Mouse (Mus musculus) CH12.LX (cell line): Measurements from ENCODE around the gene Tpr. TPM values are rescaled to one million over a fixed set of nuclear protein-coding genes. Genes with fewer than 3 reads are reported as not detected.

Experiments
- DNase-seq: peaks from one replicate; pipeline ENCODE4 v3.0.0-alpha.2; 2013; ENCODE audit errors: extremely low read depth
- H3K27ac ChIP-seq: 2 replicates; pipeline ENCODE4 v1.5.1; 2012; ENCODE audit warnings: low read depth, mild to moderate bottlenecking, control low read depth, moderate library complexity; ENCODE audit not compliant: insufficient read depth
- H3K27me3 ChIP-seq: replicated peaks from 2 replicates; pipeline ENCODE3; 2012; ENCODE audit warnings: inconsistent platforms
- H3K36me3 ChIP-seq, 2 experiments: replicated peaks in 1 of 2; 2 replicates each; pipeline versions ENCODE3 to v1.6.1; 2012; ENCODE audit warnings: inconsistent platforms in 1 of 2, low read length in 1 of 2, mild to moderate bottlenecking in 1 of 2, mixed read lengths in 1 of 2, moderate library complexity in 1 of 2; ENCODE audit not compliant: control insufficient read depth in 1 of 2, insufficient read depth in 1 of 2
- H3K4me1 ChIP-seq, 2 experiments: 2 replicates each; pipeline ENCODE4 v1.6.1; 2012; ENCODE audit warnings: inconsistent platforms in 1 of 2, moderate library complexity in 1 of 2; ENCODE audit not compliant: insufficient read depth in 2 of 2, control insufficient read depth in 1 of 2
- H3K4me2 ChIP-seq: 2 replicates; pipeline ENCODE4 v1.6.1; 2012; ENCODE audit warnings: low read depth, mild to moderate bottlenecking, control low read depth; ENCODE audit not compliant: poor library complexity, insufficient read depth, severe bottlenecking
- H3K4me3 ChIP-seq, 3 experiments: fragments of 150-350 bp in 1 of 3; sonication (generic) in 1 of 3; replicated peaks in 1 of 3; 2 replicates each; pipeline versions ENCODE3 to v1.5.1; 2011 to 2012; ENCODE audit warnings: low read depth in 2 of 3, low read length in 2 of 3, mild to moderate bottlenecking in 2 of 3, moderate library complexity in 2 of 3, control low read depth in 1 of 3, improper control_type of control experiment in 1 of 3, inconsistent platforms in 1 of 3, mixed read lengths in 1 of 3; ENCODE audit not compliant: poor library complexity in 1 of 3
- H3K79me2 ChIP-seq: replicated peaks from 2 replicates; pipeline ENCODE4 v1.6.1; 2012; ENCODE audit warnings: mild to moderate bottlenecking, moderate library complexity; ENCODE audit not compliant: control insufficient read depth, poor library complexity, insufficient read depth, severe bottlenecking; ENCODE audit errors: extremely low read depth
- H3K9ac ChIP-seq: 2 replicates; pipeline ENCODE4 v1.6.1; 2012; ENCODE audit warnings: low read depth, mild to moderate bottlenecking, control low read depth, moderate library complexity; ENCODE audit not compliant: insufficient read depth
- H3K9me3 ChIP-seq: replicated peaks from 2 replicates; pipeline ENCODE3; 2012; ENCODE audit warnings: low read length, inconsistent platforms, mixed read lengths
- CHD2 ChIP-seq: IDR thresholded peaks from 2 replicates; pipeline ENCODE4 v1.6.1; 2011; ENCODE audit warnings: low read length, improper control_type of control experiment
- CTCF ChIP-seq, 2 experiments: IDR thresholded peaks in 1 of 2; conservative IDR thresholded peaks in 1 of 2; 2 replicates each; pipeline ENCODE4 v1.5.1; 2011 to 2012; ENCODE audit warnings: low read depth in 2 of 2, low read length in 2 of 2, improper control_type of control experiment in 1 of 2, inconsistent platforms in 1 of 2, mild to moderate bottlenecking in 1 of 2, moderate library complexity in 1 of 2
- ELF1 ChIP-seq: IDR thresholded peaks from 2 replicates; pipeline ENCODE4 v1.6.1; 2014; ENCODE audit warnings: low read depth, mild to moderate bottlenecking, inconsistent platforms, low read length, improper control_type of control experiment
- ETS1 ChIP-seq: conservative IDR thresholded peaks from 2 replicates; pipeline ENCODE4 v1.6.1; 2012; ENCODE audit warnings: low read depth, mild to moderate bottlenecking, inconsistent platforms, low read length, improper control_type of control experiment, moderate library complexity
- MAZ ChIP-seq: IDR thresholded peaks from 2 replicates; pipeline ENCODE4 v1.6.1; 2012; ENCODE audit warnings: low read depth, mild to moderate bottlenecking, inconsistent platforms, low read length, improper control_type of control experiment, moderate library complexity
- MXI1 ChIP-seq: IDR thresholded peaks from 2 replicates; pipeline ENCODE4 v1.6.1; 2011; ENCODE audit warnings: mild to moderate bottlenecking, low read depth, low read length, improper control_type of control experiment
- PAX5 ChIP-seq: IDR thresholded peaks from 2 replicates; pipeline ENCODE4 v1.6.1; 2012; ENCODE audit warnings: low read length, inconsistent platforms, mixed read lengths
- RCOR1 ChIP-seq: conservative IDR thresholded peaks from 2 replicates; pipeline ENCODE4 v1.6.1; 2012; ENCODE audit warnings: low read depth, mild to moderate bottlenecking, inconsistent platforms, low read length, improper control_type of control experiment
- TCF12 ChIP-seq: IDR thresholded peaks from 2 replicates; pipeline ENCODE4 v1.6.1; 2014; ENCODE audit warnings: low read depth, mild to moderate bottlenecking, inconsistent platforms, low read length, improper control_type of control experiment
- UBTF ChIP-seq: IDR thresholded peaks from 2 replicates; pipeline ENCODE4 v1.6.1; 2012; ENCODE audit warnings: low read depth, mild to moderate bottlenecking, inconsistent platforms, low read length, improper control_type of control experiment, moderate library complexity
- USF2 ChIP-seq: conservative IDR thresholded peaks from 2 replicates; pipeline ENCODE4 v1.6.1; 2011; ENCODE audit warnings: low read depth, low read length, improper control_type of control experiment
- ZC3H11A ChIP-seq: IDR thresholded peaks from 2 replicates; pipeline ENCODE4 v1.6.1; 2012; ENCODE audit warnings: low read depth, mild to moderate bottlenecking, inconsistent platforms, low read length, improper control_type of control experiment
- ZKSCAN1 ChIP-seq: IDR thresholded peaks from 2 replicates; pipeline ENCODE4 v1.6.1; 2012; ENCODE audit warnings: low read depth, inconsistent platforms, low read length, improper control_type of control experiment, borderline replicate concordance
- ZMIZ1 ChIP-seq: IDR thresholded peaks from 2 replicates; pipeline ENCODE4 v1.6.1; 2012; ENCODE audit warnings: low read depth, mild to moderate bottlenecking, inconsistent platforms, low read length, improper control_type of control experiment
- ZNF384 ChIP-seq: IDR thresholded peaks from 2 replicates; pipeline ENCODE4 v1.6.1; 2012; ENCODE audit warnings: low read depth, low read length, improper control_type of control experiment, inconsistent platforms
- dilution Hi-C: fragments of 300-500 bp; cut with MboI; formaldehyde crosslinking; loops from 2 replicates; pipeline ENCODE4 v1.14.3; 2020; ENCODE audit warnings: low sequenced_read_pairs; ENCODE audit not compliant: extremely low pct_unique_long_range_greater_than_20kb, extremely low pct_ligation_motif_present
- in situ Hi-C: fragments of 300-500 bp; cut with MboI; formaldehyde crosslinking; loops from 3 replicates; pipeline ENCODE4 v1.14.3; 2019; ENCODE audit warnings: low sequenced_read_pairs, low pct_ligation_motif_present, low pct_unique_long_range_greater_than_20kb, mixed read lengths
- polyA plus RNA-seq: library from polyadenylated mRNA; unstranded; fragments of >175 nt; gene quantifications from 2 replicates; pipeline ENCODE4 v1.2.1, GENCODE M21; 2012; ENCODE audit warnings: low read depth; ENCODE audit not compliant: insufficient read length
- total RNA-seq, 2 experiments: library from RNA; depleted of rRNA; stranded (reverse); fragments of 300-350 nt in 1 of 2; fragments of >200 nt in 1 of 2; gene quantifications; 2 replicates each; pipeline ENCODE4 v1.2.3; 2012 to 2014

Gene Tpr
- total and polyA plus RNA-seq, 3 experiments, result 135 to 291 (median 200) TPM

DNA sequence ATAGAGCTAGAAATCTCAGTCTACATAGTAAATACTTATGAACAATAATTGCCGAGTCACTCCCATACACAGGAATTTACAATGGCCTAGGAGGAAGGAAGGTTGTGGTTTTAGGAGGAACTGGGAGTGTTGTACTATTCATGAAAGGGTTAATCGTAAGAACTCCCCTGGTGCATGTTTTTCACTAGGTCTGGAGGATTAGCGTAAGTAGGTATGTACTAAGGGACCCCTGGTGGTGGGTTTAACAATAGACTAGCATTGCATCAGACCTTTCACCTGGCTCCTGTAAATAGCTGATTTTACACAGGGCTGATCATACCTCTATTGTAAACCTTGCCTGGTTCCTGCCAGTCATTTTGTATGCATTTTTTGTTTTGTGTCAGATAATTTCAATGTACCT lies 33.6 kb downstream of the Tpr start:
- Histone ChIP-seq H3K27me3 (no peaks in the 10 kb centered on the region), H3K36me3 (peaks cover 63 to 92% of the 10 kb centered on the region in 2 experiments), H3K27ac (no peak overlapping the region), H3K9me3 (no peaks in the 10 kb centered on the region), H3K79me2 (no peaks in the 10 kb centered on the region), H3K9ac (no peak overlapping the region), H3K4me2 (no peak overlapping the region), H3K4me1 (peaks cover 0 to 15% of the 10 kb centered on the region in 2 experiments; a peak in 2 of 4 replicates), H3K4me3 (no peak overlapping the region)
- no peak for TF ChIP-seq MAZ
- TF ChIP-seq TCF12, result no peak
- peak in 1 of 2 experiments; percentile 6; a peak in 1 of 4 replicates for TF ChIP-seq CTCF (conservative IDR thresholded peaks at IDR 0.05 in 1 of 2, IDR thresholded peaks at IDR 0.05 in 1 of 2; ENCODE audit: low read depth in 2 of 2, low read length in 2 of 2)
- no peak for TF ChIP-seq USF2
- no peak for TF ChIP-seq ZNF384
- in situ Hi-C loops (no loop called here), dilution Hi-C loops (no loop called here)
- peak; percentile 19 for DNase-seq

DNA sequence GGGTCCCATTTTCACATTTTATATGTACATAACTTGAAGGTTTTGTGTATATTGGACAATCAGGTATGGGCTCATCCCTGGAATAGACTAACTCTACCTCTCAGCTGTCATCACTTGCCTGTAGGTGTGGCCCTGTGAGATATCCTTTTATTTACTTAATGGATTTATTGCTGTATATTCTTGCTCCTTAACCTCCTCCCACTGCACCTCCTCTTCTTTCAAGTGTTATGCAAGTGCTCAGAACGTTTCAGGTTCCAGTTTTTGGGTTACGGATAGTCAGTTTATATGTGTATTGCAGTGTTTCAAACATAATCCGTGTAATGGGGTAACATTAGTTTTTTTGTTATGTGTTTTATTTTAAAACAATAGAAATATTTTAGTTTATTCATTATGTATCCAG lies 46.0 kb downstream of the Tpr start:
- H3K9ac ChIP-seq, result no peak overlapping the region
- no peaks in the 10 kb centered on the region for H3K27me3 ChIP-seq
- H3K9me3 ChIP-seq, result no peaks in the 10 kb centered on the region
- no peak overlapping the region for H3K4me3 ChIP-seq
- H3K36me3 ChIP-seq, result peaks cover 52 to 89% of the 10 kb centered on the region in 2 experiments
- in situ Hi-C loops, result no loop called here
- peaks cover 2% of the 10 kb centered on the region; the same call in 1 of the 2 replicates for H3K79me2 ChIP-seq
- no peaks in the 10 kb centered on the region for H3K4me1 ChIP-seq
- H3K27ac ChIP-seq, result no peak overlapping the region
- no peak overlapping the region for H3K4me2 ChIP-seq
- TF ChIP-seq ELF1 (no peak), ZC3H11A (no peak), ETS1 (no peak), ZMIZ1 (no peak), RCOR1 (no peak), UBTF (no peak), MAZ (no peak), MXI1 (no peak), ZKSCAN1 (no peak), TCF12 (no peak), CHD2 (no peak)
- DNase-seq, result no peak
- dilution Hi-C loops, result no loop called here

DNA sequence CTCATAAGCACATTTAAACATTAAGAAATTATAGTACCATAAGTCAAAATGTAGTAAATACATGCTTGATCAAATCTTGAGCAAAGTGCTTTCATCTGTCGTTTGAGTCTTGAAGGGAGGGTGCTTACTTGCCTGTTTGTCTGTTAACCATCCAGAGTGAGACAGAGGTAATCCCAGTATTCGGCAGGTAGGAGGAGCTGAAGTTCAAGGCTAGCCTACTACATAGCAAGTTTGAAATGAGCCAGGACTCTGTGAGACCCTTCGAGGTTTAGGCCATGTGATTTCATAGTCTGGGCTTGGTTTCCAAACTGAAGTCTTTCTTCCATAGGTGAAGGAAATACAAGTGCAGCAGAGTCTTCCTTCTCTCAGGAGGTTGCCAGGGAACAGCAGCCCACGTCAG lies 49.1 kb downstream of the Tpr start:
- DNase-seq, result no peak
- H3K4me1 ChIP-seq, result no peaks in the 10 kb centered on the region
- H3K9ac ChIP-seq, result no peak overlapping the region
- H3K27me3 ChIP-seq, result no peaks in the 10 kb centered on the region
- H3K9me3 ChIP-seq, result no peaks in the 10 kb centered on the region
- in situ Hi-C loops (no loop called here), dilution Hi-C loops (no loop called here)
- TF ChIP-seq PAX5 (no peak), ZKSCAN1 (no peak)
- no peak overlapping the region for H3K4me2 ChIP-seq
- H3K79me2 ChIP-seq, result peaks cover 2% of the 10 kb centered on the region; the same call in 1 of the 2 replicates
- H3K27ac ChIP-seq, result no peak overlapping the region
- H3K36me3 ChIP-seq, result peaks cover 51 to 84% of the 10 kb centered on the region in 2 experiments
- no peak overlapping the region for H3K4me3 ChIP-seq
